Mouse (Mus musculus) NIH3T3 (cell line): ENCODE data around the gene Myo10.
A peak's percentile ranks its signal among the peaks of the same experiment; 100 is the strongest.

Source experiments
- DNase-seq: peaks from one replicate; pipeline ENCODE4 v3.0.0-alpha.2; 2012; ENCODE audit warnings: low read depth

The Myo10 gene

GRCm38 (mm10) chr15:25843086-25843991 lies 221.0 kb downstream of the Myo10 start, which contains the start of gene Retreg1:
TSS of gene Retreg1 (plus strand) at chr15:25843180.
- peak; percentile 81 for DNase-seq

- no peak for DNase-seq
Measured at GRCm38 (mm10) chr15:25844013-25844570, 221.8 kb downstream of the Myo10 start.

- DNase-seq, result no peak
Measured at GRCm38 (mm10) chr15:25844771-25845170, 222.4 kb downstream of the Myo10 start.

- DNase-seq, result peak; percentile 28
Measured at GRCm38 (mm10) chr15:25847576-25848168, 225.3 kb downstream of the Myo10 start.

GRCm38 (mm10) chr15:25850552-25850951 lies 228.2 kb downstream of the Myo10 start:
- DNase-seq, result no peak

- DNase-seq, result peak; percentile 25
Measured at GRCm38 (mm10) chr15:25854270-25854904, 232.1 kb downstream of the Myo10 start.

GRCm38 (mm10) chr15:25858611-25859058 lies 236.3 kb downstream of the Myo10 start:
- no peak for DNase-seq

- DNase-seq, result no peak
Measured at GRCm38 (mm10) chr15:25859469-25859868, 237.1 kb downstream of the Myo10 start.

GRCm38 (mm10) chr15:25861900-25862299 lies 239.6 kb downstream of the Myo10 start:
- DNase-seq, result no peak
